Mouse (Mus musculus): ENCODE results near the gene Shc2. TPM values are rescaled to one million over a fixed set of nuclear protein-coding genes. Genes with fewer than 3 reads are reported as not detected.

Gene Shc2
- total RNA-seq, 2 experiments from 2014 or later = 5.6 to 8.4 TPM

DNA sequence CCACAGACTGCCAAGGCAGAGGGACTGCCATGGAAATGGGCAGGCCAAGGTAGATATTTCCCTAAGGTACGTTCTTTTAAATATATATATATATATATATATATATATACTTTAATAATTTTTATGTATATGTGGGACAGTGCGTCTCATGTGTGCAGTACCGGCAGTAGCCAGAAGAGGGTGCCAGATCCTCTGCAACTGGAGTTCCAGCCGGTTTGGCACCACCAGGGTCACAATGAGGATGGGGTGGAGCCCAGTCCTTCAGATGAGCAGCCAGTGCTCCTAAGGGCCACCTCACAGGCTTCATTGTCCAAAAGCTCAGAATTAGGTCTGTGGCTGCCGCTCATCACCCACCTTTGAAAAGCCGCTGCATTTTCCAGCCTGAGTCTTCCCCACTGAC, 56.9 kb downstream of the Shc2 start:
- peak; percentile 57 for DNase-seq

DNA sequence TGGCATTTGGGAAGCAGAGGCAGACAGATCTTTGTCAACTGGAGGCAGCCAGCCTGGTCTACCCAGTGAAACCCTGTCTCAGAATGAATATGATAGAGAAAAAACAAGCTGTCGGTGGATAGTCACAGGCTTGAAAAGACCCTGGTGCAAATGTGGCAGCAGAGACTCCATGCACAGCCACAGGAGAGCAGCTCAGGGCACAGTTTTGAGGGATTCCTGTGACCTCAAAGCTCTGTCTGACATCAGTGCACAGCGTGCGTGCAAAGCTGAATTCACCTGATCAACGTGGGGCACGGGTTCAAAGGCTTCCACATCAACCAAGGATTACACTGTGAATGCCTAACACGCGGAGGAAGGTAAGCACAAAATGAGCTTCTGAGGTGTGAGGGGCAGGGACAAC, 57.4 kb downstream of the Shc2 start:
- no peak for DNase-seq

- no peak for DNase-seq
Observed at GRCm38 (mm10) chr10:79579781-79580180, 57.9 kb downstream of the Shc2 start.

GRCm38 (mm10) chr10:79578891-79579290, 58.8 kb downstream of the Shc2 start:
- no peak for DNase-seq

DNA sequence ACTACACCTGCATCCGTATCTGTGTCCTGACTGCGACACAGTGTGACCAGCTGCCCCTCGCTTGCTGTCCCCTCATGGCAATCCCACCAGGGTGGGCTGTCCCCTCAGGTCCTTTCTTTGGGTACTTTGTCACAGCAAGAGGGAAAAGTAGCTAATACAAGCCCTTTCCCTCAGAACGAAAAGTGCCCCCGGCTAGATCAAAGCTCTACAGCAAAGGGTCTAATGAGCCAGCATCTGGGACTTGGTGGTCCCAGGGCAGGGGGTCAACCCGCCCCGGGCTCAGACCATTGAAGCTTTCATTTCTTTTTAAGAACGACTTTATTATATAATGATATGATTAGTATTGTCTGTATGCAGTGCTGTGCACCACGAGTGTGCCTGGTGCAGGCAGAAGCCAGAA, 59.4 kb downstream of the Shc2 start:
- no peak for DNase-seq

DNA sequence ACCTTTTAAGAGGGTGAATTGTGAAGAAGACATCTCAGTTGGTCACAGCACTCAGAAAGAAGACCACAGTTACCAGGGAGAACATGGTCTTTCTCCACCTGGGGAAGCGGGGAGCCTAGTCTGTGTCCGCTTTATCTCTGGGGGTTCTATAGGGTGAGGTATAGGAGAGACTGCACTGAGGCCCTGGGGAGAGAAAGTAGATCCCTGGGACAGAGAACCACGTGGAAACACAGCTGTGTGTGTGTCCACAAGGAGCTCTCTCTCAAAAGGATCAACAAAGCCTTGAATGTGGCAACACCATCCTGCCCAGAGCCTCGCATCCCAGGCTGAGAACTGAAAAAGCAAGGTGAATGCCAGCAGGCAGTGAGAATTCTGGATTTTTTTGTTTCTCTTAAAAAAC, 60.3 kb downstream of the Shc2 start:
- DNase-seq = no peak

GRCm38 (mm10) chr10:79575754-79576153, 62.0 kb downstream of the Shc2 start:
- no peak for DNase-seq

DNA sequence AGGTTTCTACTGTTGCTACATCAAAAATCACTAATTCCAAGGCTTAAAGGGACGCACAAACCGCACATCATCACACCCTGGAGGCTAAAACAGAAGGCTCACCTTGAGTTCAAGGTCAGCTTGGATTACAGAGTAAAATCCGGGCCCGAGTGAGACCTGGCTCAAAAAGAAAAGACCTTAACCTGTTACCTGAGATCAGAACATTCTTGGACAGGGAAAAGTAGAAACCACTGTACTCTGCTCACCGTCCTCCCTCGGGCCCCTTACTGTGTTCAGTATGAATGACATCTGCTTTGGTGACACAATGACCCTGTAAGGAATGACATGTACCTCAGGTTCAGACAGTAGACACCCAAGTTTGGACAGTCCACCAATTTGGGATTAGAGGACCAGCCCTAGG, 62.9 kb downstream of the Shc2 start:
- DNase-seq = no peak

DNA sequence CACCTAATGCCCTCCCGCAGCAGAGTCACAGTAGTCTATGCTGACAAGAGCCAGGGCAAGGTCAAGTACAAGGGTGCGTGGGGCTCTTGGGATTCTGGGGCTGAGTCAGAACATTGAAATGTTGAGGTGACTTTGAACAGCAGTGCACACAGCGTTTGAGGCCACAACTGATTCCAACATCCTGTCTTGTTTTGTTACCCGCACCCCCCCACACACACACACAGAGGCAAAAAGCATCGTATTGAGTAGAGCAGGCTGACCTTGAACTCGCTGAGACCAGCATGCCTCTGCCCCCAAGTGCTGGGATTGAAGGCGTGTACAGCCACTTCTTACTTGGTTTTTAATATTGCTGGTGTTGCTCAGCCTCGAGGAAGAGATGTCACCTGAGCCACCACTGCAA, 63.4 kb downstream of the Shc2 start:
- no peak for DNase-seq

GRCm38 (mm10) chr10:79573611-79574010, 64.1 kb downstream of the Shc2 start:
- DNase-seq = no peak

DNA sequence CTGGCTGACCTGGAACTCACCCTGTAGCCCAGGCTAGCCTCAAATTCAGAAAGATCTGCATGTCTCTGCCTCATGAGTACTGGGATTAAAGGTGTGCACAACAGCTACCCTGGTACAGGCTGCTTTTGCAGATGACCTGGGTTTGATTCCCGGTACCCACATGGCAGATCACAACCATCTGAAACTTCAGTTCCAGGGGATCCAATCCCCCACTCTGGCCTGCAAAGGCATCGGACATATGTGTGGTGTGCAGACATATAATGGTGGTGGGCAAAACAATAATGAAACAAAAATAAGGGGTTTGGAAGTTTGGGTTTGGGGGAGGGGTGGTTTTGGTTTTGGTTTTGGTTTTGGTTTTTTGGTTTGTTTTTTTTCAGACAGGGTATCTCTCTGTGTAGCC, 66.4 kb downstream of the Shc2 start:
- DNase-seq = no peak

- DNase-seq = no peak
Observed at GRCm38 (mm10) chr10:79569921-79570320, 67.8 kb downstream of the Shc2 start.

Other genes starting within 250 kb of the Shc2 start
- gene Vmn2r83, start 169.2 kb downstream of the Shc2 start, total RNA-seq (2021) = not detected
- 10 to 100 TPM; 16.4 to 19.4 TPM for gene Plpp2, start 104.1 kb downstream of the Shc2 start, total RNA-seq (2021)
- gene Mier2, start 82.7 kb downstream of the Shc2 start, total RNA-seq (2021) = 10 to 100 TPM; 27.3 to 31.8 TPM
- gene Theg, start 50.6 kb downstream of the Shc2 start, total RNA-seq (2021) = not detected
- gene C2cd4c, start 23.9 kb downstream of the Shc2 start, total RNA-seq (2021) = under 1 TPM; 0.21 TPM
- gene Odf3l2, start 7.8 kb upstream of the Shc2 start, total RNA-seq (2021) = not detected
- gene Madcam1, start 26.6 kb upstream of the Shc2 start, total RNA-seq (2021) = 1 to 10 TPM; 3.1 to 4.0 TPM
- 10 to 100 TPM; 26.2 to 27.0 TPM for gene Tpgs1, start 31.5 kb upstream of the Shc2 start, total RNA-seq (2021)
- gene Cdc34, start 44.3 kb upstream of the Shc2 start, total RNA-seq (2021) = 10 to 100 TPM; 90.2 to 96.7 TPM
- 1 to 10 TPM; 1.0 to 1.5 TPM for gene Gzmm, start 51.1 kb upstream of the Shc2 start, total RNA-seq (2021)
- gene Bsg, start 66.6 kb upstream of the Shc2 start, total RNA-seq (2021) = 100 to 1,000 TPM; 662 to 732 TPM
- gene Hcn2, start 78.7 kb upstream of the Shc2 start, total RNA-seq (2021) = 1 to 10 TPM; 7.2 to 8.7 TPM
- 10 to 100 TPM; 60.1 to 69.8 TPM for gene Polrmt, start 108.7 kb upstream of the Shc2 start, total RNA-seq (2021)
- not detected for gene Fgf22, start 117.2 kb upstream of the Shc2 start, total RNA-seq (2021)
- 10 to 100 TPM; 50.8 to 55.1 TPM for gene Rnf126, start 129.0 kb upstream of the Shc2 start, total RNA-seq (2021)
- 1 to 10 TPM; 5.5 to 5.7 TPM for gene Fstl3, start 139.4 kb upstream of the Shc2 start, total RNA-seq (2021)
- gene Prss57, start 153.0 kb upstream of the Shc2 start, total RNA-seq (2021) = under 1 TPM; 0.09 to 0.21 TPM
- 10 to 100 TPM; 69.6 to 80.2 TPM for gene Palm, start 155.7 kb upstream of the Shc2 start, total RNA-seq (2021)
- gene Misp, start 183.1 kb upstream of the Shc2 start, total RNA-seq (2021) = under 1 TPM in 1 of 2 experiments, not detected in 1; 0.27 TPM
- gene Ptbp1, start 216.5 kb upstream of the Shc2 start, total RNA-seq (2021) = 100 to 1,000 TPM; 267 to 270 TPM
- gene Prtn3, start 236.6 kb upstream of the Shc2 start, total RNA-seq (2021) = 1 to 10 TPM; 1.5 to 2.8 TPM
- gene Plppr3, start 236.7 kb upstream of the Shc2 start, total RNA-seq (2021) = 1 to 10 TPM; 3.4 to 4.3 TPM
- gene Elane, start 248.3 kb upstream of the Shc2 start, total RNA-seq (2021) = 1 to 10 TPM; 2.1 to 2.3 TPM

Measured in adrenal gland, postnatal 10 days (tissue).